Mouse (Mus musculus) small intestine, adult 2 months (tissue): ENCODE results near the gene Igfbp6.

Source experiments
- CTCF ChIP-seq: fragments of 200-500 bp; IDR thresholded peaks from 2 replicates; pipeline ENCODE4 v1.5.1; 2012; ENCODE audit warnings: low read depth, mild to moderate bottlenecking, control low read depth, inconsistent platforms, low read length, moderate library complexity, mixed read lengths; ENCODE audit not compliant: insufficient replicate concordance, insufficient read length; ENCODE audit errors: extremely low read depth
- POLR2A ChIP-seq: fragments of 200-500 bp; IDR thresholded peaks from 2 replicates; pipeline ENCODE4 v1.6.1; 2012; ENCODE audit warnings: low read depth, mild to moderate bottlenecking, control low read depth, inconsistent platforms, low read length, moderate library complexity

DNA sequence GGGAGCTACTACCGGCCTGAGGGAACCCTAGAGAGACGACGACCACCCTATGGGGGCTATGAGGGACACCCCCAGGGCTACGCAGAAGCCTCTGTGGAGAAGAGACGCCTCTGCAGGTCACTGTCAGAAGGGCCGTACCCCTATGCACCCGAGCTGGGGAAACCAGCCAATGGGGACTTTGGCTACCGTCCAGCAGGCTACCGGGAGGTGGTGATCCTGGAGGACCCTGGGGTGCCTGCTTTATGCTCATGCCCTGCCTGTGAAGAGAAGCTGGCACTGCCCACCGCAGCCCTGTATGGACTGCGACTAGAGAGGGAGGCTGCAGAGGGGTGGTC lies 32.7 kb upstream of the Igfbp6 start:
- TF ChIP-seq CTCF (no peak), POLR2A (no peak)
